Mouse (Mus musculus): Measurements from ENCODE around the gene Ilk. TPM values are rescaled to one million over a fixed set of nuclear protein-coding genes. Genes with fewer than 3 reads are reported as not detected.

The Ilk gene
- polyA plus RNA-seq, 1 experiment from 2014 or later, result 191 TPM

DNA sequence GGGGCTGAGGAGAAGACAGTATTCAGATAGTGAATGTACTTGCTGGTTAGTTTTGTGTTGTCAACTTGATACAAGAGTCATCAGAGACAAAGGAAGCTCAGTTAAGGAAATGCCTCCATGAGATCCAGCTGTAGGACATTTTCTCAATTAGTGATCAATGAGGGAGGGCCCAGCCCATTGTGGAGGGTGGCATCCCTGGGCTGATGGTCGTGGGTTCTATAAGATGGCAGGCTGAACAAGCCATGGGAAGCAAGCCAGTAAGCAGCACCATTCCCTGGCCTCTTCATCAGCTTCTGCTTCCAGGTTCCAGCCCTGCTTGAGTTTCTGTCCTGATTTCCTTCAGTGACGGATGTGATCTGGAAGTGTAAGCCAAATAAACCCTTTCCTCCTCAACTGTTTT, 11.4 kb downstream of the Ilk start:
- H3K4me2 ChIP-seq, result no peak overlapping the region
- H3K27me3 ChIP-seq, result no peaks in the 10 kb centered on the region
- H3K36me3 ChIP-seq, result peaks cover 47% of the 10 kb centered on the region
- no peak for ATAC-seq (ENCODE audit: low FRiP score)
- H3K4me1 ChIP-seq (replicated peaks), result peaks cover 28% of the 10 kb centered on the region
- H3K9me3 ChIP-seq, result no peaks in the 10 kb centered on the region
- H3K9ac ChIP-seq, result no peak overlapping the region
- no peak overlapping the region for H3K4me3 ChIP-seq
- H3K27ac ChIP-seq, result no peak overlapping the region
- 74% methylated on average over 2 of the region's 2 CpGs for WGBS

- no peaks in the 10 kb centered on the region for H3K27me3 ChIP-seq
- 22% methylated on average over 20 of the region's 20 CpGs for WGBS
- ATAC-seq (ENCODE audit: low FRiP score), result peak; percentile 92
- no peaks in the 10 kb centered on the region for H3K9me3 ChIP-seq
- H3K4me1 ChIP-seq (replicated peaks), result peaks cover 22% of the 10 kb centered on the region
- H3K36me3 ChIP-seq, result peaks cover 75% of the 10 kb centered on the region
- H3K4me2 ChIP-seq, result peak within 1 kb of the TSS; percentile 59
- H3K9ac ChIP-seq, result peak within 1 kb of the TSS; percentile 69
- H3K27ac ChIP-seq, result peak within 1 kb of the TSS; percentile 72
- peak within 1 kb of the TSS; percentile 44 for H3K4me3 ChIP-seq
Measured at GRCm38 (mm10) chr7:105751491-105752433, 15.4 kb downstream of the Ilk start, which contains the start of gene Tpp1. Gene Tpp1 (minus strand): TSS chr7:105752235.

DNA sequence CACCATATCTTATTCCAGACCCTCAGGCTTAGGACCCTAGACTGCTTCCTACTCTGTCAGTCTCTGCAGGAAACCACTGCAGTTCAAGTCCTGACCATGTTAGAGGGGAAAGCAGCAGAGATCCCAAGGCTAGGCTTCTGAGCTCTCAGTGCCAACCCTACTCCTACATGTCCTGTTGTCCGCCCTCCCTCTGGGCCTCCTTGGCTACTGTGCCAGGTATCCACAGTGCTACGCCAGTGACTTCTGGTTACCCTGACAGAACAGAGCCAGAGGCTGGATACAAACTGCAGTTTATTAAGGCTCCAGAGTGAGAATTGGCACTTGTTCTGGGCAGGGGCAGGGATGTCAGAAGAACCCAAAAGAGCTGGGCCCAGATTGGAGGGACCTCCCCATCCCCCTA, 16.3 kb downstream of the Ilk start:
- peaks cover 22% of the 10 kb centered on the region for H3K4me1 ChIP-seq (replicated peaks)
- no peaks in the 10 kb centered on the region for H3K27me3 ChIP-seq
- H3K9ac ChIP-seq, result no peak overlapping the region
- no peak overlapping the region for H3K4me2 ChIP-seq
- ATAC-seq (ENCODE audit: low FRiP score), result peak; percentile 23
- H3K36me3 ChIP-seq, result peaks cover 76% of the 10 kb centered on the region
- 83% methylated on average over 2 of the region's 2 CpGs for WGBS
- H3K9me3 ChIP-seq, result no peaks in the 10 kb centered on the region
- no peak overlapping the region; the same call in 1 of the 2 replicates for H3K27ac ChIP-seq
- H3K4me3 ChIP-seq, result no peak overlapping the region

GRCm38 (mm10) chr7:105753281-105753680, 16.9 kb downstream of the Ilk start:
- Histone ChIP-seq H3K4me1 (replicated peaks) (peaks cover 22% of the 10 kb centered on the region), H3K27ac (no peak overlapping the region), H3K4me3 (no peak overlapping the region), H3K27me3 (no peaks in the 10 kb centered on the region), H3K9me3 (no peaks in the 10 kb centered on the region), H3K4me2 (no peak overlapping the region), H3K9ac (no peak overlapping the region), H3K36me3 (peaks cover 76% of the 10 kb centered on the region)
- 91% methylated on average over 10 of the region's 10 CpGs for WGBS
- ATAC-seq (ENCODE audit: low FRiP score), result 0 out of 2 replicates have a peak, but pooled peaks have one; percentile 2

DNA sequence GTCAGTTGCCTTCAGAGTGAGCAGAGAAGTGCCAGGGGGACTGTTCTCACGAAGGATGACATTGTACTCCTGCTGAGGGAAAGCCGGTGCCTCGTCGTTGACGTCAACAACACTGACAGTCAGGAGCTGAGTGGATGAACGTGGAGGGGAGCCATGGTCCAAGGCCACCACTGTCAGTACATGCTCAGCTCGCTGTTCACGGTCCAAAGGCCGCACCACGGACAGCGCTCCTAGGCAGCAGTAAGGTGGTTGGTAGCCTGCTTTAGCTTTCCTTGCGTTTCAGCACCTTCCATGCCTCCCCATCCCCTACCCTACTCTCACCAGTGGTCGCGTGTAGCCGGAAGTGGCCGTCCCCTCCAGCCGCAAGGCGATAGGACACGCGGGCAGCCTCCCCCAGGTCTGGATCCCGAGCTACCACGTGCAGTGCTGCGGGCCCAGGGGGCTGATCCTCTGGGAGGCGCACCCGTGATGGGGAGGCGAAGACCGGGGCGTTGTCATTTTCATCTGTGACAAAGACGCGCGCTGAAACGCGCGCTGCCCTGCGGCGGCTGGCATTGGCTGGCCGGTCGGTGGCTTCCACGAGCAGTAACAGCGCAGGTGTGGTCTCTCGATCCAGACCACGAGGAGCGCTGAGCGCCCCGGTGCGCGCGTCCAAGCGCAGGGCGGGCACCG, 25.6 kb downstream of the Ilk start:
- Histone ChIP-seq H3K4me3 (no peak overlapping the region), H3K9me3 (no peaks in the 10 kb centered on the region), H3K9ac (no peak overlapping the region), H3K36me3 (peaks cover 90% of the 10 kb centered on the region), H3K4me2 (peak overlapping the region; percentile 21; the same call in 1 of the 2 replicates), H3K4me1 (replicated peaks) (peaks cover 15% of the 10 kb centered on the region), H3K27me3 (peaks cover 23% of the 10 kb centered on the region), H3K27ac (no peak overlapping the region)
- 19% methylated on average over 51 of the region's 51 CpGs for WGBS
- no peak for ATAC-seq (ENCODE audit: low FRiP score)

DNA sequence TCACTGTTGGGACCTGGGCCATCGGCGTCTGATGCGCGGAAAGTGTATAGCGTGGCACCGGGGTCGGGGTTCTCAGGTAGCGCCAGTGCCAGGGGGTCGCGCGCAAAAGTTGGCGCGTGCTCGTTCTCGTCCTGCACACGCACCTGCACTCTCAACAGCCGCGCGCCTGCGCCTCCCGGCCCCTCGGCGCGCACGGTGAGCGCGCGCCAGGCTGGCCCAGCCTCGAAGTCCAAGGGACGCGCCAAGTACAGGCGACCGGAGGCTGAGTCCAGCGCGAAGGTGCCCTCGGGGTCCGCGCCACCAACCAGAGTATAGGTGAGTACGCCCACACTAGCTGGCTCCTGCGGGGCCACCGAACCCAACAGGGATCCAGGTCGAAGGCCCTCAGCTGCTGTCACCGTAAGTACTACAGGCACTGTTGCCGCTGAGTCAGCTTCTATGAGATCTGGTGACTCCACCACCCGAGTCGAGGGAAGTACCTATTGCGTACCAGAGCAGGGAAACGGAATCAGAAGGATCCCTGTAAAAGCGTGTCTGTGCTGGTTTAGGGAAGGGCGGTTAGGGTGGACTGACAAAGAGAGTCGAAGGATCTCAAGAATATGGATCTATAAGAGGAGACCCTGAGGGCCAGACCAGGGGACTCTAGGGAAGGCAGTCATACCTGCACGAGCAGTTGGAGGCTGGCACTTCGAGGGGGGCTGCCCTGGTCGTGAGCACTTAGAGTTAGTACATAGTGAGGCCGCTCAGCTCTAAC, 26.3 kb downstream of the Ilk start:
- peaks cover 23% of the 10 kb centered on the region for H3K27me3 ChIP-seq
- peaks cover 21% of the 10 kb centered on the region for H3K4me1 ChIP-seq (replicated peaks)
- H3K9me3 ChIP-seq, result no peaks in the 10 kb centered on the region
- 0 out of 2 replicates have a peak, but pooled peaks have one; percentile 4 for ATAC-seq (ENCODE audit: low FRiP score)
- H3K27ac ChIP-seq, result no peak overlapping the region
- H3K4me3 ChIP-seq, result no peak overlapping the region; the same call in 1 of the 2 replicates
- 22% methylated on average over 55 of the region's 55 CpGs for WGBS
- H3K36me3 ChIP-seq, result peaks cover 87% of the 10 kb centered on the region
- no peak overlapping the region for H3K9ac ChIP-seq
- H3K4me2 ChIP-seq, result peak overlapping the region; percentile 21; the same call in 1 of the 2 replicates

GRCm38 (mm10) chr7:105764331-105764730, 27.9 kb downstream of the Ilk start:
- Histone ChIP-seq H3K27ac (no peak overlapping the region), H3K36me3 (peaks cover 85% of the 10 kb centered on the region), H3K4me2 (no peak overlapping the region), H3K4me3 (no peak overlapping the region), H3K9me3 (no peaks in the 10 kb centered on the region), H3K4me1 (replicated peaks) (peaks cover 37% of the 10 kb centered on the region), H3K9ac (no peak overlapping the region), H3K27me3 (peaks cover 23% of the 10 kb centered on the region)
- no peak for ATAC-seq (ENCODE audit: low FRiP score)
- whole genome bisulfite sequencing, result 83% methylated on average over 11 of the region's 11 CpGs

- 7% methylated on average over 6 of the region's 6 CpGs for WGBS
- H3K36me3 ChIP-seq, result peaks cover 90% of the 10 kb centered on the region
- no peaks in the 10 kb centered on the region for H3K9me3 ChIP-seq
- peaks cover 58% of the 10 kb centered on the region for H3K4me1 ChIP-seq (replicated peaks)
- H3K9ac ChIP-seq, result peak overlapping the region; percentile 44
- H3K27me3 ChIP-seq, result peaks cover 23% of the 10 kb centered on the region
- H3K4me3 ChIP-seq, result no peak overlapping the region
- H3K27ac ChIP-seq, result peak overlapping the region; percentile 53; the same call in 1 of the 2 replicates
- peak; percentile 65 for ATAC-seq (ENCODE audit: low FRiP score)
- peak overlapping the region; percentile 34 for H3K4me2 ChIP-seq
Measured at GRCm38 (mm10) chr7:105767729-105768165, 31.4 kb downstream of the Ilk start.

DNA sequence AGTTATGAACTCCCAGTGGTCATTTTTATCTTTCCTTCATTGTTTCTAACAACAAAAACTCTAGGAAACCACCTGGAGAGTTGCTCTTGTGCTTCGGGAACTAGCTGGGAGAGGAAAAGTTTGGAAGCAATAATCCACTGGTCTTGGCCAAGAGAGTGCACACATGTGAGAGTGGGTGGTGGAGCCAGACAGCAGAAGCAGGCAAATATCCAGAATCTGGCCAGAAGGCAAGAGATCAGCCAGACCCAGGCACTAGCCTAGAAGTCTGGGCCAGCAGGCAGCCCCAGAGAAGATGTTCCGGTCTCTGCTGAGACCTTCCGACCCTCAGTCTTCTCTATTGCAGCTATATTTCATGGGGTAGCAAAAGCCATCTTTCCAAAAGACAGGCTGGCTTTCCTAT, 33.6 kb downstream of the Ilk start:
- Histone ChIP-seq H3K4me1 (replicated peaks) (peaks cover 73% of the 10 kb centered on the region), H3K4me3 (no peak overlapping the region), H3K36me3 (peaks cover 77% of the 10 kb centered on the region), H3K9me3 (no peaks in the 10 kb centered on the region), H3K9ac (no peak overlapping the region), H3K4me2 (no peak overlapping the region), H3K27me3 (peaks cover 9% of the 10 kb centered on the region), H3K27ac (no peak overlapping the region)
- ATAC-seq (ENCODE audit: low FRiP score), result no peak
- WGBS, result 81% methylated on average over 3 of the region's 3 CpGs

GRCm38 (mm10) chr7:105772331-105772730, 35.9 kb downstream of the Ilk start:
- no peak for ATAC-seq (ENCODE audit: low FRiP score)
- H3K27me3 ChIP-seq, result no peaks in the 10 kb centered on the region
- H3K27ac ChIP-seq, result no peak overlapping the region
- H3K9me3 ChIP-seq, result no peaks in the 10 kb centered on the region
- 96% methylated on average over 15 of the region's 15 CpGs for WGBS
- peaks cover 81% of the 10 kb centered on the region for H3K4me1 ChIP-seq (replicated peaks)
- H3K4me3 ChIP-seq, result no peak overlapping the region
- H3K4me2 ChIP-seq, result no peak overlapping the region
- H3K9ac ChIP-seq, result no peak overlapping the region
- H3K36me3 ChIP-seq, result peaks cover 72% of the 10 kb centered on the region

DNA sequence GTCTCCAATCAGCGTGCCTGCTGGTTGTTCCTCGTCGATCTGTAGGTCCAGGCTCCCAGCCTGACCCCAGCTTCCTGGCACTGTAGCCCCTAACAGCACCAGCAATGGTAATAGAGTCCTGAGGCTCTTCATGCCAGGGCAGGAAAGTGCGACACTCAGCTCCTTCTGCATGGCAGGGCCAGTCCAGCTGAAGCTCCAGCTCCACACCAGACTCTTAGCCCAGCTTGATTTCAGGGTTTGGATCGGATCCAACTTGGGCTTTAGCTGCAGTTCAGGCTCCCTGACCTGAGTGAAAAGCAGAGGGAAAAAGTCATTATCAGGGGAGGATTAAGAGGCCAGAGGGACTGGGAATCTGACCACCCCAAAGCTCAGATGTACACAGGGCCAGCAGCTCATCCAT, 36.6 kb downstream of the Ilk start:
- H3K9me3 ChIP-seq, result no peaks in the 10 kb centered on the region
- WGBS, result 83% methylated on average over 5 of the region's 5 CpGs
- no peak for ATAC-seq (ENCODE audit: low FRiP score)
- peaks cover 69% of the 10 kb centered on the region for H3K36me3 ChIP-seq
- H3K4me3 ChIP-seq, result no peak overlapping the region
- no peak overlapping the region for H3K27ac ChIP-seq
- H3K9ac ChIP-seq, result no peak overlapping the region
- H3K4me1 ChIP-seq (replicated peaks), result peaks cover 81% of the 10 kb centered on the region
- no peaks in the 10 kb centered on the region for H3K27me3 ChIP-seq
- no peak overlapping the region for H3K4me2 ChIP-seq

DNA sequence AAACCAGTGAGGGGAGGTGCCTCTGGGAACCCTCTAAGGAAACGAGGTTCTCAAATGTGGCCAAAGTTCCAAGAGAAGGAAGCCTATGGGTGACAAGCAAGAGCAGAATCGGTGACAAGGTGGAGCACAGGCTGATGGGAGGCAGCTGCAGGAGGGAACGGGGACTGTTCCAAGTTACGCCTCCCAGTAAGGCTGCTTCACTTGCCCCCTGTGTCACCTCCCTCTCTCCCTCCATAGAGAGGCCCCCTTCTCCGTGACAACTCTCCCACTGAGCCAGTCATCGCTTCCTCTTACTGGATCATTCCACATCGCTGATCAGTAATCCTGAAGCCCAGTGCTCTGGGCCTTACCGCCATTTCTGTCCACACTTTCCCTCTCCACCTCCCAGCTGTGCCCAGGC, 38.3 kb downstream of the Ilk start:
- no peaks in the 10 kb centered on the region for H3K27me3 ChIP-seq
- WGBS, result 49% methylated on average over 8 of the region's 8 CpGs
- H3K36me3 ChIP-seq, result peaks cover 68% of the 10 kb centered on the region
- no peak overlapping the region for H3K9ac ChIP-seq
- peaks cover 82% of the 10 kb centered on the region for H3K4me1 ChIP-seq (replicated peaks)
- H3K9me3 ChIP-seq, result no peaks in the 10 kb centered on the region
- ATAC-seq (ENCODE audit: low FRiP score), result no peak
- peak overlapping the region; percentile 19; the same call in 1 of the 2 replicates for H3K27ac ChIP-seq
- H3K4me3 ChIP-seq, result no peak overlapping the region
- no peak overlapping the region for H3K4me2 ChIP-seq

All from hindbrain, embryonic 13.5 days (tissue).